Mouse (Mus musculus) stomach, embryonic 15.5 days (tissue): ENCODE data around the gene 2410015M20Rik. TPM values are rescaled to one million over a fixed set of nuclear protein-coding genes. Genes with fewer than 3 reads are reported as not detected.

Experiments
- ATAC-seq: fragments of 200-750 bp; cut with Nextera tagmentation; 2 replicates; pipeline ENCODE4 v1.8.0; 2017; ENCODE audit warnings: low read depth, moderate number of reproducible peaks, moderate TSS enrichment; ENCODE audit not compliant: insufficient read depth, low FRiP score
- H3K27ac ChIP-seq: fragments of 300-500 bp; sonication (generic); 2 replicates; pipeline ENCODE4 v1.5.1; 2015; ENCODE audit warnings: mild to moderate bottlenecking, inconsistent platforms
- H3K27me3 ChIP-seq: fragments of 300-500 bp; sonication (generic); replicated peaks from 2 replicates; pipeline ENCODE4 v1.6.1; 2015; ENCODE audit warnings: inconsistent platforms
- H3K36me3 ChIP-seq: fragments of 300-500 bp; sonication (generic); 2 replicates; pipeline ENCODE4 v1.6.1; 2015; ENCODE audit warnings: inconsistent platforms
- H3K4me1 ChIP-seq: fragments of 300-500 bp; sonication (generic); 2 replicates; pipeline ENCODE4 v1.6.1; 2015; ENCODE audit warnings: inconsistent platforms
- H3K4me2 ChIP-seq: fragments of 300-500 bp; sonication (generic); 2 replicates; pipeline ENCODE4 v1.6.1; 2015; ENCODE audit warnings: mild to moderate bottlenecking, inconsistent platforms
- H3K4me3 ChIP-seq: fragments of 300-500 bp; sonication (generic); replicated peaks from 2 replicates; pipeline ENCODE4 v1.5.1; 2015; ENCODE audit warnings: inconsistent platforms
- H3K9ac ChIP-seq: fragments of 300-500 bp; sonication (generic); 2 replicates; pipeline ENCODE4 v1.6.1; 2015; ENCODE audit warnings: inconsistent platforms
- H3K9me3 ChIP-seq: fragments of 300-500 bp; sonication (generic); 2 replicates; pipeline ENCODE4 v1.6.1; 2016; ENCODE audit warnings: inconsistent platforms
- WGBS: fragments of 180-500 bp; shearing (Covaris S2); methylation state at CpG from one replicate; pipeline ENCODE4 v1.1.7; 2015; 5-methylcytosine and 5-hydroxymethylcytosine counted together
- polyA plus RNA-seq: library from polyadenylated mRNA; unstranded; fragments of >200 nt; fragmentation: Nextera tagmentation; extraction: Ambion mirVana; gene quantifications from 2 replicates; pipeline ENCODE4 v1.2.1, GENCODE M21; 2015

2410015M20Rik gene
- polyA plus RNA-seq, 1 experiment from 2014 or later: 230 TPM

- Histone ChIP-seq H3K27ac (0 out of 2 replicates have a peak overlapping the region, but pooled peaks have one; percentile 11), H3K9me3 (no peaks in the 10 kb centered on the region), H3K9ac (no peak overlapping the region; the same call in 1 of the 2 replicates), H3K4me2 (no peak overlapping the region), H3K4me1 (peaks cover 33% of the 10 kb centered on the region), H3K36me3 (peaks cover 28% of the 10 kb centered on the region), H3K4me3 (no peak overlapping the region), H3K27me3 (no peaks in the 10 kb centered on the region)
- ATAC-seq: no peak
- 20% methylated on average over 14 of the region's 14 CpGs for WGBS
Measured at GRCm38 (mm10) chr17:56611861-56612564, 2.4 kb upstream of the 2410015M20Rik start.

GRCm38 (mm10) chr17:56611323-56611722 is 1.8 kb upstream of the 2410015M20Rik start:
- Histone ChIP-seq H3K27ac (no peak overlapping the region), H3K36me3 (peaks cover 28% of the 10 kb centered on the region), H3K4me2 (no peak overlapping the region), H3K9me3 (no peaks in the 10 kb centered on the region), H3K9ac (no peak overlapping the region), H3K4me3 (no peak overlapping the region), H3K4me1 (peaks cover 33% of the 10 kb centered on the region), H3K27me3 (no peaks in the 10 kb centered on the region)
- no peak for ATAC-seq
- WGBS: 73% methylated on average over 2 of the region's 2 CpGs

GRCm38 (mm10) chr17:56608699-56609098 is 872 bp downstream of the 2410015M20Rik start:
- no peak for ATAC-seq
- Histone ChIP-seq H3K27me3 (no peaks in the 10 kb centered on the region), H3K27ac (peak overlapping the region; percentile 83), H3K36me3 (peaks cover 33% of the 10 kb centered on the region), H3K4me3 (peak overlapping the region; percentile 74), H3K9ac (peak overlapping the region; percentile 71; the same call in 1 of the 2 replicates), H3K9me3 (no peaks in the 10 kb centered on the region), H3K4me1 (peaks cover 23% of the 10 kb centered on the region), H3K4me2 (peak overlapping the region; percentile 83)
- 47% methylated on average over 5 of the region's 5 CpGs for WGBS

- WGBS: 73% methylated on average over 3 of the region's 3 CpGs
Measured at GRCm38 (mm10) chr17:56607521-56608062, 2.0 kb downstream of the 2410015M20Rik start.

GRCm38 (mm10) chr17:56605431-56605830 is 4.1 kb downstream of the 2410015M20Rik start:
- H3K36me3 ChIP-seq: peaks cover 64% of the 10 kb centered on the region
- H3K9ac ChIP-seq: no peak overlapping the region
- H3K4me1 ChIP-seq: peaks cover 9% of the 10 kb centered on the region
- ATAC-seq: no peak
- H3K27ac ChIP-seq: no peak overlapping the region
- 87% methylated on average over 9 of the region's 9 CpGs for WGBS
- H3K4me3 ChIP-seq: no peak overlapping the region
- H3K27me3 ChIP-seq: no peaks in the 10 kb centered on the region
- H3K4me2 ChIP-seq: no peak overlapping the region
- H3K9me3 ChIP-seq: no peaks in the 10 kb centered on the region

More at GRCm38 (mm10) chr17:56607521-56608062, 2.0 kb downstream of the 2410015M20Rik start:
- Histone ChIP-seq H3K36me3 (peaks cover 44% of the 10 kb centered on the region), H3K4me1 (peaks cover 23% of the 10 kb centered on the region), H3K4me3 (no peak overlapping the region), H3K4me2 (no peak overlapping the region), H3K9ac (no peak overlapping the region), H3K27me3 (no peaks in the 10 kb centered on the region), H3K27ac (no peak overlapping the region), H3K9me3 (no peaks in the 10 kb centered on the region)
- ATAC-seq: no peak

GRCm38 (mm10) chr17:56604422-56604821 is 5.1 kb downstream of the 2410015M20Rik start:
- H3K4me1 ChIP-seq: peaks cover 7% of the 10 kb centered on the region
- H3K27me3 ChIP-seq: no peaks in the 10 kb centered on the region
- no peak for ATAC-seq
- no peak overlapping the region for H3K27ac ChIP-seq
- WGBS: 87% methylated on average over 3 of the region's 3 CpGs
- no peak overlapping the region for H3K4me2 ChIP-seq
- no peak overlapping the region for H3K4me3 ChIP-seq
- no peak overlapping the region for H3K9ac ChIP-seq
- H3K9me3 ChIP-seq: no peaks in the 10 kb centered on the region
- H3K36me3 ChIP-seq: peaks cover 74% of the 10 kb centered on the region

GRCm38 (mm10) chr17:56604070-56604380 is 5.5 kb downstream of the 2410015M20Rik start:
- H3K4me2 ChIP-seq: no peak overlapping the region
- H3K27me3 ChIP-seq: no peaks in the 10 kb centered on the region
- peaks cover 75% of the 10 kb centered on the region for H3K36me3 ChIP-seq
- H3K9me3 ChIP-seq: no peaks in the 10 kb centered on the region
- H3K4me1 ChIP-seq: peaks cover 7% of the 10 kb centered on the region
- H3K4me3 ChIP-seq: no peak overlapping the region
- no peak overlapping the region for H3K9ac ChIP-seq
- ATAC-seq: no peak
- no peak overlapping the region for H3K27ac ChIP-seq
- WGBS: 88% methylated on average over 9 of the region's 9 CpGs

GRCm38 (mm10) chr17:56603186-56604069 is 6.1 kb downstream of the 2410015M20Rik start:
- no peak for ATAC-seq
- peaks cover 1% of the 10 kb centered on the region for H3K4me1 ChIP-seq
- H3K4me2 ChIP-seq: no peak overlapping the region
- no peaks in the 10 kb centered on the region for H3K9me3 ChIP-seq
- peaks cover 75% of the 10 kb centered on the region for H3K36me3 ChIP-seq
- H3K27ac ChIP-seq: no peak overlapping the region
- H3K4me3 ChIP-seq: no peak overlapping the region
- no peaks in the 10 kb centered on the region for H3K27me3 ChIP-seq
- no peak overlapping the region for H3K9ac ChIP-seq
- 93% methylated on average over 28 of the region's 28 CpGs for whole genome bisulfite sequencing

GRCm38 (mm10) chr17:56593527-56594271 is 15.9 kb downstream of the 2410015M20Rik start:
- peak; percentile 20; the same call in 1 of the 2 replicates for ATAC-seq
- Histone ChIP-seq H3K9me3 (no peaks in the 10 kb centered on the region), H3K27me3 (no peaks in the 10 kb centered on the region), H3K4me1 (peaks cover 3% of the 10 kb centered on the region; the same call in 1 of the 2 replicates), H3K9ac (no peak overlapping the region), H3K4me3 (no peak overlapping the region), H3K27ac (no peak overlapping the region), H3K36me3 (peaks cover 72% of the 10 kb centered on the region), H3K4me2 (no peak overlapping the region)
- 81% methylated on average over 8 of the region's 8 CpGs for WGBS

GRCm38 (mm10) chr17:56592553-56592952 is 17.0 kb downstream of the 2410015M20Rik start:
- no peaks in the 10 kb centered on the region for H3K9me3 ChIP-seq
- H3K4me1 ChIP-seq: peaks cover 3% of the 10 kb centered on the region; the same call in 1 of the 2 replicates
- H3K27me3 ChIP-seq: no peaks in the 10 kb centered on the region
- ATAC-seq: no peak
- no peak overlapping the region for H3K9ac ChIP-seq
- no peak overlapping the region for H3K27ac ChIP-seq
- H3K4me3 ChIP-seq: no peak overlapping the region
- H3K4me2 ChIP-seq: no peak overlapping the region
- peaks cover 78% of the 10 kb centered on the region for H3K36me3 ChIP-seq

- ATAC-seq: no peak
- H3K27me3 ChIP-seq: no peaks in the 10 kb centered on the region
- H3K9ac ChIP-seq: no peak overlapping the region
- no peak overlapping the region for H3K27ac ChIP-seq
- peaks cover 52% of the 10 kb centered on the region for H3K36me3 ChIP-seq
- H3K9me3 ChIP-seq: no peaks in the 10 kb centered on the region
- WGBS: 91% methylated on average over 4 of the region's 4 CpGs
- peaks cover 16% of the 10 kb centered on the region for H3K4me1 ChIP-seq
- H3K4me3 ChIP-seq: no peak overlapping the region
- no peak overlapping the region for H3K4me2 ChIP-seq
Measured at GRCm38 (mm10) chr17:56588921-56589320, 20.6 kb downstream of the 2410015M20Rik start.
